Mouse (Mus musculus): ENCODE data around the gene Ppp1r1b.
"Not testable (repeated sequence)": the region's sequence is repeated elsewhere in the genome, so short reads cannot be mapped to it uniquely, and the experiment has no call there.

The Ppp1r1b gene

DNA sequence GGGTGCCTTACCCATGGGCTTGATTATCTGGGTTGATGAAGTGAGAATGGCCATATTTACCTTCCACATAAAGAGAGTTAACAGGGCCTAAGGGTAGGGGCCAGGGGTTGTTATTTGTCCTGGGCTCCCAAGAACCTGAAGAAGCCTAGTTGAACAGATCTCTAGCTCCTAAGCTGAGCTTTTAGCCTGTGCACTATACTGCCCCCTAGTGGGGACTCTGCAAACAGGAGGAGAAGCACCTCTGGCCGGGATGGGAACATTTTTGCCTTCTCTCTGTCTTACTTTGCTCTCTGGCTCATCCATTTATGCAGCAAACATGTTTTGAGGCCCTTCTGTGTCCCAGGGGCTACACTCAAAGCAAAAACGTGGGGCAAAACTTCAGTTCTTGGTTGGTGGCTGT is 24.2 kb downstream of the Ppp1r1b start:
- in situ Hi-C loops (cut with MseI, MboI), result no loop called here

DNA sequence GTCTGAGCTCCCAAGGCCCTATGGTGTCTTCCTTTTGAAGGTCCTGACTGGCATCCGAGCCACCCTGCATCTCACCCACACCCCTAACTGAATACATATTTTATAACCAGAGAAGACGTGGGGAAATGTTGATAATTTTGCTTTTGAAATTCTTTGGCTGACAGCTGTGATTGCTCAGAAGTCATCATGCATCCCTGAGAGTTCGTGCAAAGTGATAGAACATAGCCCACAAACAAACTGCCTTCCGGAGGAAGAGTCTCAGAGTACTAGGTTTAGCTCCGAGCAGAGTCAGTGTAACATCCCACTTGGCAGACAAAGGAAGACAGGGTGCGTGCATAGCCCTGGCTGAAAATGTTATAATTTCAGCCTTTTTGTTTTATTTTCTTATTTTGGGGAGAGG is 25.0 kb downstream of the Ppp1r1b start:
- in situ Hi-C loops (cut with MseI, MboI), result no loop called here

DNA sequence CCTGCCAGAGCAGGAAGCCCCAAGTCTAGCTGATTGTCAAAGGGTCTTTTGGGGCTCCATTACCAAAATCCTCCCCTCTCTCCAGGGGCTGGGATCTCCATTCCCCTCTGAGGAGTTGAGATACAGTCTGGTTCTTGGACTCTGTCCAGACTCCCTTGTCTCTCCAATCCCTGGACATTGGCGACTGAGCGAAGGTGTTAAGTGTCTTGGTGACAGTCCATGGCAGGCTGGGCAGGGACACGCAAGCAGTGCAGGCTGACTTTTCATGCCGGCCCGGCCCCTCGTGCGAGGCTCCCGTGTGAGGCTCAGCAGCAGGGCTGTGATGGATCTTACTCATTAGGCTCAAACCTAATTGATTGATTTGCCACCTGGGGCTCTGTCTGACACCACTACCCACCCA is 26.1 kb downstream of the Ppp1r1b start:
- in situ Hi-C loops (cut with MseI, MboI), result no loop called here

DNA sequence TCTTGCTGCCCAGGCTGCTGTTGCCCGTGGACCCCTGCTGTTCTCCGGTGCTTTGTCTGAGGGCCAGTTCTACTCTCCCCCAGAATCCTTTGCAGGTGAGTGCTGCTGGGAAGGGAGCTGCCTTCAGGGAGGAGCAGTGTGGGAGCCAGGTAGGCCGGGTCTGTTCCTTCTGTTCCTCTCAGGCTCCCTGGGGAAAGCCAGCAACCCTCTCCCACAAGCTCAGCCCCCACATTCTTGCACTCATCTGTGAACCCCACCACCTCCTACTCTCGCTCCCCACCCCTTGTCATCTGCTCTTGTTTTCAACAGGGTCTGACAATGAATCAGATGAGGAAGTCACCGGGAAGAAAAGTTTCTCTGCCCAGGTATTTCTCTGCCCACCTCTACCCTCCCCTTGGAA is 28.6 kb downstream of the Ppp1r1b start:
- in situ Hi-C loops (cut with MseI, MboI), result no loop called here

DNA sequence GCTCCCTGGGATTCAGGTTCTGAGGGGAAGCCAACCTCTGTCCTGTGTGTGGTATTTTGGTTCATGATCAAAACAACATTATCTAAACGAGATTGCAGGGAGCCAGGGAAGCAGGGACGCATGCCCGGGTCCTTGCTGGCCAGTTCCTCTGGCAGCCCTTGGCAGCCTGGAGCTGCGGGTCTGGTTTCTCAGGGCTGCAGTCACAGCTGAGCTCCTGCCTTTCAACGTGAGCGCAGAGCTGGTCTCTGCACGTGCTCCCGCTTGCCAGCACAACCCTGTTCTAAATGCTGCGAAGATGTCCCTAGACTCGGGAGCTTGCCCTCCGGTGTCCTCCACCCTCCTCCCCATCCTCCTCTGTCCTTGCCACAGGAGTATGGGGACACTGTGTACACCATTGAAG is 29.6 kb downstream of the Ppp1r1b start:
- in situ Hi-C loops (cut with MseI, MboI), result no loop called here

DNA sequence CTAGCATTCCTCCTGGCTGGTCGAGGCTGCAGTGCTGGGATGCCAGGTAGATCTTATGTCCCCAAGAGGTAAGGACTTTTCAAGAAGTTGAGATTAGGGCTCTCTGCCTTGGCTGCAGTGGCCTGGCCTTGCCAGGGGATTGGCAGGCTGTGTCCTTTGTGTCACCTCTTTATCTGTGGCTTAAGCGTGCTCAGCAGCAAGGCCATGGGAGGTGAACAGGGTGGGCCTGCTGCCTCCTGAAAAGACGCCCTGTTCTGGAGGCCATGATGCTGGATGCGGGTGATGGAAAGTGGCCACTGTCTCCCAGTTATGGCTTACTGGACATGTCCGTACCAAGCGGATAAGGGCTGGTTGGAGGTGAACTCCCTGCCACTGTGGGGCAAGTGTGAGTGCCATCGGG is 31.2 kb downstream of the Ppp1r1b start:
- in situ Hi-C loops (cut with MseI, MboI), result no loop called here

DNA sequence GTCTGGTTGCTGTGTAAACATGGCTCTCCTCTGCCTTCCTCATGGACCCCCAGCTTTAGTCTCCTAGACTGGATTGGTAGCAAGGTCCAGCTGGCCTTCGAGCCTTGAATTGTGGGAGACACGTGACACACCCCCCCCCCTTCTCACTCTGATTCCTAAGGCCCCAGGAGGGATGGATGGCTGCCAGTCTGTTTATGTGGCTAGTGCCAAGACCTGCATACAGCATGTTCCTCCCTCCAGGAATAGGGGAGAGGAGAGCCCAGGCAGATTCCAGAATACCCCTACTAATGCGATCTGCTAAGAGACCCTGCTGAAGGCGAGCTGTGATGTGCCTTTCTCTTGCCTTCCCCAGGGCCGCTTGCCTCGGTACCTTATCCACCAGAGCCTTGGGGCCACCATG is 31.9 kb downstream of the Ppp1r1b start:
- in situ Hi-C loops (cut with MseI, MboI), result no loop called here

DNA sequence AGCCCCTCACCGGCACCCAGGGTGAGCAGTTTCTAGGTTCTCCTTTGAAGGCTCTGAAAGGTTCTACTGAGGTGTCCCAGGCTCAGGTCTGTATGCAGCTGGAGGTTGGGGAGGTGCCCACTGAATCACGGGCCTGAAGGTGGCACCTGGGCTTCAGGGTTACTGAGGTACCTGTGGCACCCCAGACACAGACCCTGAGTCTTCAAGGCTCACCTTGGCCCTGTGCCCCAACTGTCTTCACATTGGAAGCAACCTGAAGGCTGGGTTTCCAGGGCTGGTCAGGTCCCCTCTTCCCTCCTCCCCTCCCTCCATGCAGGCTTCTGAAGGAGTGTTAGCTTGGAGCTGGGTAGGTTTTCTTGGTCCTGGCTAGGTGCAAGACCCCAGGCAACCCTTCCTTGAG is 33.4 kb downstream of the Ppp1r1b start:
- in situ Hi-C loops (cut with MseI, MboI), result no loop called here

DNA sequence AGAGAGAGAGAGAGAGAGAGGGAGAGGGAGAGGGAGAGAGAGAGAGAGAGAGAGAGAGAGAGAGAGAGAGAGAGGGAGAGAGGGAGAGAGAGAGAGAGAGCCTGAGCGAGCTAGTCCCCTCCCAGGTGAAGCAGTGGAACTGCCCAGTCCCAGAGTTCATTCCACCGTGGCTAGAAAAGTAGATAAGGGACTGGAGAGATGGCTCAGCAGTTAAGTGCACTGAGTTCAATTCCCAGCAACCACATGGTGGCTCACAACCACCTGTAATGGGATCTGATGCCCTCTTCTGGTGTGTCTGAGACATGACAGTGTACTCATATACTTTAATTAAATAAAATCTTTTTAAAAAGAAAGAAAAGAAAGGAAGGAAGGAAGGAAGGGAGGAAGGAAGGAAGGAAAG is 34.2 kb downstream of the Ppp1r1b start:
- in situ Hi-C loops (cut with MseI, MboI), result not testable (repeated sequence)

DNA sequence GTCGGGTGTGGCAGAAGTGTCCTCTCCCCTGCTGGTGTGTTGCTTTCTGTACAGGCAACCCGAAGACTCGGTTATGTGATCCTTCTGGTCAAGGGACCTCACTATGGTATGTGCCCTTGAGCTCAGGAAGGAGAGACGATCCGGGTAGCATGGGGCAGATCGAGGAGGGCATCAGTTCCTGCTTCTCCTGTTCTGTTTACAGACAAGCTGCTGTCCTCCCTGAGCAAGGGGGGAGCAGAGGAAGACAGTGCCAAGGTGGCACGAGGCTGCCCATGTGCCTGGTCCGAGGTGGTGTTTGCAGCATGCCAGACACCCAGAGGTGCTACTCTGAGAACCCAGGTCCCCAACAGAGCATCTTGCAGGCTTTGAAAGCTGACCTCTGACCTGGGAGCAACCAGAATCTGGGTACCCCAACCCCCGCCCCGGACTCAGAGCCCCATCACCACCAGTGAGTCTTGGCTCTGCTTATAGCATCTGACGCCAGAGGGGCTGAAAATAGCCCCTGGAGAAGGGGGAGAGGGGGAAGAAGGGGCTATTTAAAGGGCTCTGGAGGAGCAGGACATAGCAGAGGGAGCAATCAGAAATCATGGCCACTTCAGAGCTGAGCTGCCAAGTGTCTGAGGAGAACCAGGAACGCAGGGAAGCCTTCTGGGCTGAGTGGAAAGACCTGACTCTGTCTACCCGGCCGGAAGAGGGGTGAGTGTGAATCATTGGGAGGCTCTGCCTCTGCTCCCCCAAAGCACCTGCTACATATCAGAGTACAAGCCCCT is 35.2 kb downstream of the Ppp1r1b start, which contains the start of gene Tcap:
Gene Tcap, plus strand, starts transcription at position 551 of the 770 bp plus-strand sequence.
- in situ Hi-C loops (cut with MseI, MboI), result no loop called here

DNA sequence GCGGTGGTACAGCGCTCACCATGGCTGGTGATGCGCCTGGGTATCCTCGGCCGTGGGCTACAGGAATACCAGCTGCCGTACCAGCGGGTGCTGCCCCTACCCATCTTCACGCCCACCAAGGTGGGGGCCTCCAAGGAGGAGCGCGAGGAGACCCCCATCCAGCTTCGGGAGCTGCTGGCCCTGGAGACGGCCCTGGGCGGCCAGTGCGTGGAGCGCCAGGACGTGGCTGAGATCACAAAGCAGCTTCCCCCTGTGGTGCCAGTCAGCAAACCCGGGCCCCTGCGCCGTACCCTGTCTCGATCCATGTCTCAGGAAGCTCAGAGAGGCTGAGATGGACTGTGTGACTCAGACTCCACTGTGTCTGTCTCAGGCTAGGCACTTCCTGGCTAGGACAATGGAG is 36.0 kb downstream of the Ppp1r1b start:
- in situ Hi-C loops (cut with MseI, MboI), result no loop called here

DNA sequence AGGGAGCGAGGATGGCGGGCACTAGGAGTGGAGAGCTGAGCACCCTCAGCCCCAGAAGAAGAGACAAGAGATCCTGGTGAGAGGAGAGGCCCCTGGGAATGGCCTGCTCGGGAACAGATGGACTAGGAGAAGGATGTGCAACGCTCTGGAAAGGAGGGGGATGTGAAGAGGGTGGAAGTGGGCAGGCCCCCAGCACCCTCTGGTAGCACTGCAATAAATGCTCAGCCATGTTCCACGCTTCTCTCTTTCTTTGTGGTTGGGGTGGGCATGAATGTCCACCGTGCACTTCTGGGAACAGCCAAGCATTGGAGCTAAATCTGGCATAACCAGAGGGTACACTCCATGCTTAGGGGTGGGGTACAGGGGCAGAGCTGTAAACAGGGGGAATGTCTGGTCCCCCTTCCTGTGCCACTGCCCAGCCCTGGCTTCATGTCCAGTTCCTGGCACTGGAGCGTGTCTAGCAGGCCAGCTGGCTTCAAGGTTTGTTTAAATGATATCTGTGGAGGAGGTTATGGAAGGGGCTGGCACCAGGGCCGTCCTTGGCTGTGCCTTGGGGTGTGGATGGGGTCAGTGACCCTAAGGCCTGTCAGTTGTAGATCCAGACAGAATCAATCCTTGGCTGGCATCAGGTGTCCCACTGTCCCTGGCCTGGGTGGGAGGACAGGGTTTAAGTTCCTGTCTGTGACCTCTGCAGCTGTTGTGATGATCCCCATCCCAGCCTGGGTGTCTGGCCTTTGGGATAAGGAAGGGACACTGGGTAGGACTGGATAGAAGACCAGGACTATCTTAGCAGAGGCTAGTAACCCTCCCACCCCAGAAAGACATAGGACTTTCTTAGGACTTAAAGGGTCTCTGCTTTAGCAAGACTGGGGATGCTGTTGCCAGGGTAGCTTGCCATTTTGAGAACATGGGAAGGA is 36.8 kb downstream of the Ppp1r1b start:
- in situ Hi-C loops (cut with MseI, MboI), result no loop called here

DNA sequence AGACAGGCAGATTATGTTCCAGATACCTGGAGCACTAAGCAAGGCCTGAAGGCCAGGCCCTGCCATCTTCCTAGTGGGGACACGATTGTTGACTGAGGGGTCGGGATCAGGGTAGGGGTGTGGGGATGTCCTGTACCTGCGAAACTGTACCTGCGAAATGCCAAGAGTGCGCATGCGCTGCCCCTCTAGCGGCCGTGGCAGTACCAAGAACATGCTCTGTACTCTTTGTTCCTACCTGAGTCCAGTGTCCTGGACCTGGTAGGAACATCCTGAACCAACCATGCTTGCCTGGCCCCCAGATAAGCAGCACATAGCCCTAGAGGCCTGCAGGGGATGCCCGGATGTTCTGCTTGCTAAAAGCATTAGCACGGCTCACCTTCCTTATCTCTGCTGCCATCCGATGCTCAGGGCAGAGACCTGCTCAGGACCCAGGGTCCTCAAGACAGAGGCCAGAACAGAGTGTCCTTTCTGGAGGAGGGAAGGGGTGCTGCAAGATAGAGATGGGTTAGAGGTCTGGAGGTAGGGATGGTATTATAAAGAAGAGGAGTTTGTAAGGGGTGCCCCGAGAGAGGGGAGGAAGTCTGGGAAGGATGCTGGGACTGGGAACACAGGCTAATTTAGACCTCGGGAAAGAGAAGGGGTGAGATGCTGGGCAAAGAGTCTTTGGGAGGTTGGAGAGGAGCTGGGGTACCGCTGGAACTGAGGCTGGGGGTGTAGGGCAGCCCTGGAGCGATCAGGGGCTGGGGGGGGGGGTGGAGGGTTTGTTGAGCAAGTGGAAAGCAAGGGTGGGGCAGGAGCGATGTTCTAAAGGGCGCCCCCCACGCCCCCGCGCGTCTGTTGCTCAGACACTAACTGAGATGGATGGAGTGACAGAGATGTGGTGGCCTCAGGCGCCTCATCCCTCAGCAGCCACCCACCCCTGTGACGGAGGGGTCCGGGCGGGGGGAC is 37.7 kb downstream of the Ppp1r1b start, which contains the start of gene Pnmt:
Gene Pnmt, plus strand, starts transcription at position 813 of the 948 bp plus-strand sequence.
- in situ Hi-C loops (cut with MseI, MboI), result no loop called here

DNA sequence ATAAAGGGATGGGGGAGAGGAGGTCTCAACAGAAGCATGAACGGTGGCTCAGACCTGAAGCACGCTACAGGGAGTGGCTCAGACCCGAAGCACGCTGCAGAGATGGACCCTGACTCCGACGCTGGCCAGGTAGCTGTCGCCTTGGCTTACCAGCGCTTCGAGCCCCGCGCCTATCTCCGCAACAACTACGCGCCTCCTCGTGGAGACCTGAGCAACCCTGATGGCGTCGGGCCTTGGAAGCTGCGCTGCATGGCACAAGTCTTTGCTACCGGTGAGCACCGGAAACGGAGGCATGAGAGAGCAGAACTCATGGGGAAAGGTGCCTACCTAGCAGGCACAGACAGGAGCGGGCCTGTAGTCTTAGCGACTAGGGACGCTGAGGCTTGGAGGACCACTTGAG is 38.4 kb downstream of the Ppp1r1b start:
- in situ Hi-C loops (cut with MseI, MboI), result no loop called here

DNA sequence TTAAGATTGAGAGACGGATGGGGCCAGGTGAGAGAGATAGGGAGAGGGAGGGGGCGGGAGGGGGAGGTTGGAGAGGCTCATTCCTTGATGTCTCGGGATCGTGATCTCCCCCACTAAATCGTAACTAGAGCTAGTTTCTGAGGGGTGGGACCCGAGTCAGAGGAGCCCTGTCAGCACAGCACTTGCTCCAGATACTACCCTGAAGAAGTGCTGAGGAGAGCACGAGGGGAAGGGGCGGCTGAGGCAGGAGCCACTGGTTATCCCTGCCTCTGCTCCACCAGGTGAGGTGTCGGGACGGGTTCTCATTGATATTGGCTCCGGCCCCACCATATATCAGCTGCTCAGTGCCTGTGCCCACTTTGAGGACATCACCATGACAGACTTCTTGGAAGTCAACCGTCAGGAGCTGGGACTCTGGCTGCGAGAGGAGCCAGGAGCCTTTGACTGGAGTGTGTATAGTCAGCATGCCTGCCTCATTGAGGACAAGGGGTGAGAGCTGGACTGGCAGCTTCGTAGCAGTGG is 38.9 kb downstream of the Ppp1r1b start:
- in situ Hi-C loops (cut with MseI, MboI), result no loop called here

DNA sequence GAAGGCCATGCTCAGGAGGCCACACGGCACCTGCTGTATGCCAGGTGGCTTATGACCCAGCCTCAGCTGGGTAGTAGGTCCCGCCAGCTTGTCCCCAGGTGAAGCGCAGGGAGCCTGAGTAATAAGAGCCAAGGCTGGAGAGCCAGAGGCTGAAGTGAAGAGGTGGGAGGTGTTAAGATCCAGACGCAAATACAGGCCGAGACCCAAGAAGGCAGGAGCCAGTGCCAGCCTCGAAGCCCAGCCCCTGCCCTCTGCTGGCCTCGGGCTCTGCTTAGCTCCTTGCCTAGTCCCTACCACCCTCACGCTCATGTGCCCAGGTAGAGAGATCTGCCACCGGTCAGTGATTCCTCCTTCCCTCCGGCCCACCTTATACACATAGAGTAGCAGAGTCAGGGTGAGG is 40.1 kb downstream of the Ppp1r1b start:
- in situ Hi-C loops (cut with MseI, MboI), result no loop called here

DNA sequence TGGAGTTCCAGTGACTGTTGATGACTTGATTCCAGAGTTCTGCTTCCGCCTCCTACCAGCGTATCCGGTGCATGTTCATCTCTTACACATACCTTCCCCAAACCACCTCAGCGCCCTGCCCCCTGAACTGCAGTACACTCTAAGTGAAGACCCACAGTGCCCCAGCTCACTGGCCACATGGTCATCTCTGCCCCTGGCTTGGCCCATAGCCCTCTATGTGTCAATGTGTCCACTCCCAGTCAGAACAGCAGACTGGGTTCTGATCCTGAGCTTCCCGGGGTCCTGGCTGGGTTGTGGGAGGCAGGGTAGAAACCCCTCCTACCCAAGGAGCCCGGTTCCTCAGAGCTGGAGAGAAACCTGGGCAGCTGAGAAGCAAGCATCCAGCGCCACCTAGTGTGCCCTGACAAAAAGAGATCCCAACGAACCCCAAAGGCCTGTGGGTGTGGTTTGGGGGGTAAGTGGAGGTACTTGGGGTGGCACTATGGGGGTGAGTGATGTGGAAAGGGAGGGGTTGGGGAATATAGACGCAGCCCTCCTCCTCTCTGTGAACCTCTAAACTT is 41.1 kb downstream of the Ppp1r1b start:
- in situ Hi-C loops (cut with MseI, MboI), result no loop called here

DNA sequence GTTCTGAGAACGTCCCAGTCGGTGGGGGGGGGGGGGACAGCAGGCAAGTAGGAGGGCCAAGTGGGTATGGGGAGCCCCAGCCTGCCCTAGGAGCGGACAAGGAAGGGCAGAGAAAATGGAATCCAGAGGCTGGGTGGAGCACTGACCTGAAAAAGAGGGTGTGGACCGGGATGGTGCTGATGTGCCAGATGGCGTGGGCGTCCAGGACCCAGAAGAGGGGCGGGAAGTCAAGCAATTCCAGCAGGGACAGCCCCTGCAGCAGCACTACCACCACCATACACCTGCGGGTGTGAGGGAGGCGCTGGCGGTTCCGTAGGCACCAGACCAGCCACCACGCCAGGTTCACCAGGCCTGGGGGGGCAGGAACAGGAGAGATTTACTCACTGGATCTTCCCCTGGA is 41.9 kb downstream of the Ppp1r1b start:
- in situ Hi-C loops (cut with MseI, MboI), result no loop called here

DNA sequence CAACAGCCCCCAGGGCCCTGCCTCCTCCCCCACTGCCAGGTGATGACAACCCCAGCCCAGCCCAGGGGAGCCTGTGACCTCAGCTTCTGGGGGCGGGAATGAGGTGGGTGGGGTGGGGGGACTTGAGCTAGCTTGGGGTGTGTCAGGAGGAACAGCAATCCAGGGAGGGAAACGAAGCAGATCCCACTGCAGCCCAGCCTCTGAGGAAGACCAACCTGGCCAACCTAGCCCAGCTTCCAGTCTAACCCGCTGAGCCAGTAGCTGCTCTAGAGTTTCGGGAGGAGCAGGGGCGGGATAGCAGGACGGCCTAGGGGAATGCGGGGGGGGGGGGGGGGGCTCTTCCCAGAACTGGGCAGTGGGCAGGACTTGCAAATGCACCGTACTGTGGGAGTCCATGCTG is 43.8 kb downstream of the Ppp1r1b start:
- in situ Hi-C loops (cut with MseI, MboI), result no loop called here

DNA sequence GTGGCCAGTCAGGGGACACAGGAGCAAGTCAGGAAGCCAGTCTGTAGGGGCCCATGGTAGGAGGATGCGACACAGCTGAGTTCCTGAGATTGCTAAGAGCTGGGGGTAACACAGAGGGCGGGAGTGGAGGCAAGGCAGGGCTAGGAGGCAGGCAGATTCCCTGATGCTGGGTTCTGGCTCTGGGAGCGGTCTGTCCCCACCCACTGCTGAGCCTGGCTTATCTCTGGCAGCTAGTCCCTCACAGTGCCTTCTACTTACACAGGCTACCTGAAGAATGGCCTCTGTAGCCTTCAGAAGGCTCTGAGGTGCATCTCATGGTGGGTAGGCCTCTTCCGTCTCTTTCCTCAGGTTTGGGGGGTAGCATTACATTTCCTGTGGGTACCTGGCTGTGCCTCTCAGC is 44.4 kb downstream of the Ppp1r1b start:
- in situ Hi-C loops (cut with MseI, MboI), result no loop called here

DNA sequence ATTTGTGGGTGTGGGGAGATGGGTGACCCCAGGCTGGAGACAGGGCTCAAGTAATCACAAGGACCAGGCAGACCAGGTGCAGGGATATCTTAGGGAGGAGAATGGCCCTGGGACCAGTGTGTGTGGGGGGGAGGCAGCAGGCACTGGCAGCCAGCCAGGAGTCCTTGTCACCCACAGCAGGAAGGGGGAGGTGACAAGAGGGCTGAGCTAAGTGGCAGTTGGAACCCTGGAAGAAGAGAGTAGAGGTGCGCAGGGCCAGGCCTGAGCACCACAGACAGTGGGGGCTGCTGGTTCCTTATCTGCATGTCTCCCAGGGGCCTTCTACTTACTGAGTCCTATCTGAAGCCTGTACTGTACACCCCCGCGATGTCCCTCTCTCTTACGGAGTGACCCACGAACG is 45.1 kb downstream of the Ppp1r1b start:
- in situ Hi-C loops (cut with MseI, MboI), result no loop called here
